Mouse (Mus musculus) kidney, adult 18-20 months (tissue): ENCODE results near the gene Il3ra.

ENCODE experiments used
- DNase-seq: peaks from one replicate; pipeline ENCODE4 v3.0.0; 2021

Gene Il3ra

DNA sequence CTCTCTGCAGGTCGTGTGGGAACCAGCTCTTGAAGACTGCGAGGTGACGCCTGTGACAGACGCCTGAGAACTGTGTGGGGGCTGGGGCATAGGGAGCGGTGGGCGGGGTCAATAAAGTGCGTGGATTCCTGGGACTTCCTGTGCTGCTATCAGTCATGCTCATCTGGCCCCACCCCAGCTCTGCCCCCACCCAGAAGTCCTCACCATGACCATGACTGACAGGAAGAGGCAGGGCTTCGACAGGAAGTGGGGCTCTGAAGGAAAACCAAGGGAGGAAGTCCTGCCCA lies 9.2 kb downstream of the Il3ra start:
- no peak for DNase-seq

- no peak for DNase-seq
These were observed 49.5 kb downstream of the Il3ra start for GRCm38 (mm10) chr14:14395535-14395934.

DNA sequence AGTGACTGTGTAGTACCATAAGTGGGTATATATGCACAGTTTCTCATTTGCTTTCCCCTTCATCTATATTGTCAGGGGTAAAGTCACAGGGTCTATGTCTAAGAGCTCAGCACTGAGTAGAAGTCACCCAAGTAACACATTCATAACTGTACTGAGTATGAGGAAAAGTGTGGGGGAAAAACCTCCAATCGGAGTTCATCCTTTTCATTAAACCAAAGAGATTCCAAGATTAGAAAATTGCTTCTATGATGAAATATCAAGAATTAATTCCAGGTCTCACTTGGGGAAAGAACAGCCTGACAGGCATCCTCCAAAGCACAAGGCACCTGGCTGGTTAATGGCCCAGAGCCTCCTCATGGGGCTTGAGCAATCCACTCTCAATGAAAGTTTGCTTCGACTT lies 54.9 kb downstream of the Il3ra start, which contains the start of gene Olfr721-ps1:
Gene Olfr721-ps1 (plus strand): TSS at position 301 of the 400 bp plus-strand sequence.
- no peak for DNase-seq
